Mouse (Mus musculus): Measurements from ENCODE around the gene Cyp4x1.

- TF ChIP-seq EP300 (IDR thresholded peaks at IDR 0.05; ENCODE audit: low read depth) (no peak), CTCF (IDR thresholded peaks at IDR 0.05; ENCODE audit: low read depth) (peak; percentile 38; the same call in 1 of the 2 replicates)
These were observed 9.4 kb downstream of the Cyp4x1 start for GRCm38 (mm10) chr4:115124713-115125112.
